Mouse (Mus musculus) R1 (cell line): ENCODE measurements around the gene Spns3.

ENCODE experiments used
- DNase-seq: peaks from one replicate; pipeline ENCODE4 v3.0.0-alpha.2; 2018; ENCODE audit warnings: low read depth, low spot score

Spns3 gene

GRCm38 (mm10) chr11:72484549-72484948 is 65.8 kb downstream of the Spns3 start:
- no peak for DNase-seq

GRCm38 (mm10) chr11:72481952-72482351 is 68.4 kb downstream of the Spns3 start:
- no peak for DNase-seq

GRCm38 (mm10) chr11:72481313-72481712 is 69.0 kb downstream of the Spns3 start:
- DNase-seq, result no peak

GRCm38 (mm10) chr11:72479499-72479898 is 70.8 kb downstream of the Spns3 start:
- no peak for DNase-seq

- no peak for DNase-seq
These were observed 72.1 kb downstream of the Spns3 start for GRCm38 (mm10) chr11:72478228-72478627.

GRCm38 (mm10) chr11:72477653-72478052 is 72.7 kb downstream of the Spns3 start:
- no peak for DNase-seq

- DNase-seq, result no peak
These were observed 73.1 kb downstream of the Spns3 start for GRCm38 (mm10) chr11:72477182-72477581.

- no peak for DNase-seq
These were observed 74.2 kb downstream of the Spns3 start for GRCm38 (mm10) chr11:72476074-72476625.

GRCm38 (mm10) chr11:72475408-72475807 is 74.9 kb downstream of the Spns3 start:
- no peak for DNase-seq

- no peak for DNase-seq
These were observed 75.4 kb downstream of the Spns3 start for GRCm38 (mm10) chr11:72474926-72475325.

- DNase-seq, result no peak
These were observed 76.8 kb downstream of the Spns3 start for GRCm38 (mm10) chr11:72473540-72473939.

GRCm38 (mm10) chr11:72471381-72471780 is 78.9 kb downstream of the Spns3 start:
- no peak for DNase-seq

- DNase-seq, result no peak
These were observed 80.3 kb downstream of the Spns3 start for GRCm38 (mm10) chr11:72470004-72470403.

- DNase-seq, result no peak
These were observed 81.1 kb downstream of the Spns3 start for GRCm38 (mm10) chr11:72469217-72469616.

GRCm38 (mm10) chr11:72468525-72468924 is 81.8 kb downstream of the Spns3 start:
- DNase-seq, result no peak

- DNase-seq, result no peak
These were observed 83.4 kb downstream of the Spns3 start for GRCm38 (mm10) chr11:72466694-72467507.

GRCm38 (mm10) chr11:72465978-72466693 is 84.2 kb downstream of the Spns3 start:
- no peak for DNase-seq

- DNase-seq, result no peak
These were observed 85.5 kb downstream of the Spns3 start for GRCm38 (mm10) chr11:72464821-72465220.

- no peak for DNase-seq
These were observed 88.8 kb downstream of the Spns3 start for GRCm38 (mm10) chr11:72461500-72461981.

- DNase-seq, result no peak
These were observed 91.8 kb downstream of the Spns3 start for GRCm38 (mm10) chr11:72458502-72458901.

- DNase-seq, result no peak
These were observed 92.3 kb downstream of the Spns3 start for GRCm38 (mm10) chr11:72457995-72458496.

- no peak for DNase-seq
These were observed 94.6 kb downstream of the Spns3 start for GRCm38 (mm10) chr11:72455694-72456093.
